Mouse (Mus musculus) intestine, embryonic 16.5 days (tissue): ENCODE measurements around the gene Nek7. TPM values are rescaled to one million over a fixed set of nuclear protein-coding genes. Genes with fewer than 3 reads are reported as not detected.

Experiments used
- ATAC-seq: fragments of 200-750 bp; cut with Nextera tagmentation; 2 replicates; pipeline ENCODE4 v1.8.0; 2017; ENCODE audit warnings: moderate TSS enrichment, moderate library complexity
- H3K27ac ChIP-seq: fragments of 300-500 bp; sonication (generic); 2 replicates; pipeline ENCODE4 v1.5.1; 2014; ENCODE audit warnings: mild to moderate bottlenecking, low read length
- H3K27me3 ChIP-seq: fragments of 300-500 bp; sonication (generic); replicated peaks from 2 replicates; pipeline ENCODE4 v1.6.1; 2014; ENCODE audit warnings: low read length, control low read depth, mixed read lengths; ENCODE audit not compliant: control insufficient read depth, insufficient read depth
- H3K36me3 ChIP-seq: fragments of 300-500 bp; sonication (generic); 2 replicates; pipeline ENCODE4 v1.6.1; 2014; ENCODE audit warnings: low read length, control low read depth; ENCODE audit not compliant: control insufficient read depth, insufficient read depth
- H3K4me1 ChIP-seq: fragments of 300-500 bp; sonication (generic); 2 replicates; pipeline ENCODE4 v1.6.1; 2014; ENCODE audit warnings: low read length, control low read depth, mixed read lengths; ENCODE audit not compliant: control insufficient read depth, insufficient read depth
- H3K4me2 ChIP-seq: fragments of 300-500 bp; sonication (generic); 2 replicates; pipeline ENCODE4 v1.6.1; 2014; ENCODE audit warnings: low read depth, low read length, control low read depth
- H3K4me3 ChIP-seq: fragments of 300-500 bp; sonication (generic); 2 replicates; pipeline ENCODE4 v1.5.1; 2014; ENCODE audit warnings: mild to moderate bottlenecking, low read length
- H3K9ac ChIP-seq: fragments of 300-500 bp; sonication (generic); 2 replicates; pipeline ENCODE4 v1.6.1; 2014; ENCODE audit warnings: low read depth, low read length
- H3K9me3 ChIP-seq: fragments of 300-500 bp; sonication (generic); 2 replicates; pipeline ENCODE4 v1.6.1; 2016; ENCODE audit warnings: low read length, control low read depth; ENCODE audit not compliant: control insufficient read depth
- WGBS: fragments of 180-500 bp; shearing (Covaris S2); extraction: QIAGEN DNeasy Blood & Tissue Kit; methylation state at CpG from one replicate; pipeline ENCODE4 v1.1.7; 2014; 5-methylcytosine and 5-hydroxymethylcytosine counted together
- polyA plus RNA-seq: library from polyadenylated mRNA; unstranded; fragments of >200 nt; fragmentation: Nextera tagmentation; extraction: Ambion mirVana; gene quantifications from 2 replicates; pipeline ENCODE4 v1.2.1, GENCODE M21; 2015

Gene Nek7
- polyA plus RNA-seq, 1 experiment from 2014 or later: 19.2 TPM

DNA sequence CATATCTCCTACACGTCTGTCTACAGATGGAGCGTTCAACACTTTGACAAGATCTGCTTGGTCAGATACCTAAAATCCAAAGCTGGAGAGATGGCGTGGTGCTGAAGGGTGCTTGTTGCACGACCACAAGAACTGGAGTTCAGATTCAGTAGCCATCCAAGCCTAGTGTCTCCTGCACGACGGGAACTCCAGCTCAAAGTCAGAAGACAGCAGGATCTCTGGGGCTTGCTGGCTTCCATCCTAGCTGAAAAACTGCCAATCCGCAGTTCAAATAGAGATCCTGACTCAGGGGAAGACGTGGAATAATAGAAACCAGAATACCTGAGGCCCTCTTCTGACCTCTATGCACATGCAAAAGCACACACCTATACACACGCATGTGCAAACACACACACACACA, 52.0 kb downstream of the Nek7 start:
- Histone ChIP-seq H3K36me3 (no peaks in the 10 kb centered on the region), H3K9me3 (no peaks in the 10 kb centered on the region), H3K27ac (no peak overlapping the region), H3K9ac (no peak overlapping the region), H3K4me1 (no peaks in the 10 kb centered on the region), H3K27me3 (peaks cover 18% of the 10 kb centered on the region), H3K4me3 (no peak overlapping the region), H3K4me2 (no peak overlapping the region)
- 90% methylated on average over 9 of the region's 9 CpGs for WGBS
- no peak for ATAC-seq

DNA sequence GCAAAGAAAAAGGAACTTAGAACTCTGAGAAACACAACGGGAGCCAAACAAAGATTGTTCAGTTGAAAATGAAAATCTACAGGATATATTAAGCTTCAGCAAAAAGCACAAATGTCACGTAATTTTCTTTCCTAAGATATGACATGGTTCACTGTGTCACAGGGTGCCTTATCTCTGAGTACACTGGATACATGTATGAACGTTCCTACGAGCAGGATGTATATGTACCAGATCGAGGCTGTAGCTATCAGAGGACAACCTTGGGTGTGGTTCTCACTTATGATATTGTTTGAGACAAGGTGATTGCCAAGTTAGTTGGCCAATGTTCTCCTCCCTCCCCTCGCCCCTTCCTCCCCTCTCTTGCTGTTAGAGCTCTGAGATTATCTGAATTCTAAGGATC, 55.3 kb downstream of the Nek7 start:
- ATAC-seq: no peak
- Histone ChIP-seq H3K9me3 (no peaks in the 10 kb centered on the region), H3K4me1 (no peaks in the 10 kb centered on the region), H3K4me3 (no peak overlapping the region), H3K36me3 (no peaks in the 10 kb centered on the region), H3K27me3 (peaks cover 12% of the 10 kb centered on the region), H3K4me2 (no peak overlapping the region), H3K27ac (no peak overlapping the region), H3K9ac (no peak overlapping the region)
- 83% methylated on average over 6 of the region's 6 CpGs for WGBS

DNA sequence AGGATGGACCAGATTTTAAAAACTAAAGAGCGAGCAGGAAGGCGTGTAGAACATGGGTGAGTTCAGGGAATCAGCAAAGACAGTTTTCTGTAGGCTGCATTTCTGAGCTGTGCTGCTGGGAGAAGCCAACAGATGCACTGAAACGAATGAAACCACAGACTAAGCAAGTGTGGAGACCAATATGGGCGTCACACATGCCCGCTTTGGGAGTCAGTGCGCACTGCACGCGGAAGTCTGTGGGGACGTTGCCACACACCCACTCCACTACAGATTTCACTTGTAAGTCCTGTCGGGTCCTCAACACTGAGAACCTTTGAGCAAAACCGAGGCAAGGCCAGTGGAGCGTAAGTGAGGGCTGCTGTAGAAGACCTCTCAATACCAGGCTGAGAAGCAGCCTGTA, 59.2 kb downstream of the Nek7 start:
- Histone ChIP-seq H3K9me3 (no peaks in the 10 kb centered on the region), H3K4me3 (no peak overlapping the region), H3K4me1 (no peaks in the 10 kb centered on the region), H3K9ac (no peak overlapping the region), H3K36me3 (no peaks in the 10 kb centered on the region), H3K27me3 (no peaks in the 10 kb centered on the region), H3K27ac (no peak overlapping the region), H3K4me2 (no peak overlapping the region)
- ATAC-seq: no peak
- WGBS: 94% methylated on average over 12 of the region's 12 CpGs

DNA sequence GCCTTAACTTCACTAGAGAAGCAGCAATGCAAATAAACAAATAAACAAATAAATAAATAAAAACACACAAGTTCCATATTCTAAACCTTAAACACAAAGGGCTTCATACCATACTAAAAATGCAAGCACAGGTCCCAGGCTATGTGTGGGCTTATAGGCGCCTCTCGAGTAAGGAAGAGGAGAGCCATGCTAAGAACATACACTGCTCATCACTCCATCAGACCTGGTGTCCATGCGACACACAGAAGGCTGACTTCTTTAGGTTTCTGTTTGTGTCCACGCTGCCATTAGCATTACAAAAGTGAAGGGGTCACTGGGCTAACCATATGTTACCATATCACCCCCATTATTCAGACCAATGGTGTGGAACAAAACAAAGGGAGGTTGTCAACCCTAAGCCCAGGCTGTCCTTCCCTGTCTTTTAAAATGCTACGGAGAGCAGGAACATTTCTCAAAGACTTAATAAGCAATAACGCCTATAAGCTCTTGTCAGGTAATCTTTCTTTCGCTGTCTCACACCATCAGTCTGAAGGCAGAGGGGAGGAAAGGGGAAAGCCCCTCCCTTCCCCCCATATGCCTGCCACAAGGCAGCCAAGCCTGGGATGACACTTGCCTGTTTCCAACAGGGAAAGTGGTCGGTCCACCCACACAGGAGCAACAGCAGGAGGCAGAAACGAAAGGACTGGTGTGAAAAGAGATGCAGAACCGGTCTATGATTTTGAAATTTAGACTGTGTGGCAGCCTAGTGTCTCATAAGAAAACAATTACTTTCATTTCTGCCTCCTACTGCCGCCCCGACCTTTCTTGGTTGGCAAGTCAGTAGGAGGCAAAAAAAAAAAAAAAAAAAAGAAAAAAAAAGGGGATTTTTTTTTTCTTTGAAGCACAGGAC, 60.5 kb downstream of the Nek7 start:
- 69% methylated on average over 12 of the region's 12 CpGs for WGBS
- H3K4me2 ChIP-seq: no peak overlapping the region
- no peaks in the 10 kb centered on the region for H3K4me1 ChIP-seq
- H3K9me3 ChIP-seq: no peaks in the 10 kb centered on the region
- H3K4me3 ChIP-seq: no peak overlapping the region
- no peak overlapping the region for H3K9ac ChIP-seq
- H3K27me3 ChIP-seq: no peaks in the 10 kb centered on the region
- no peak for ATAC-seq
- H3K36me3 ChIP-seq: no peaks in the 10 kb centered on the region
- no peak overlapping the region for H3K27ac ChIP-seq

DNA sequence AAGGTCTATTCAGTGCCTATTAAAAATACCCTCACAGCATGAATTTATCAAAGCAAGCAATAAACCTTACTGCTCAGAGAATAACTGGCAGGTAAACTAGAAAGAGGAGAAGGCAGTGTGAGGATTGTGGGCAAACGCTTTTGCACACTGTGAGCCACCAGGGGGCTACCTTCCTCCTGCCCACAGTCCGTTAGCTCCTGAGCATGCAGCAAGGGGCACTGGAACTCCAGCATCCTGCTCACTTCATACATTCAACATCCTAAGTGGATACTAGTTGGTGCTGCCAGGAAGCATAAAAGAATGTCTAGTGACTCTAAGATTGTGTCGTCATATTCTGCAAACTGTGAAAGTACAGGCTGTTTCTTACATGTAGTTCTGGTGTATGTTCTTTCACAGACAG, 61.6 kb downstream of the Nek7 start:
- Histone ChIP-seq H3K4me2 (no peak overlapping the region), H3K4me1 (no peaks in the 10 kb centered on the region), H3K27ac (no peak overlapping the region), H3K9me3 (no peaks in the 10 kb centered on the region), H3K9ac (no peak overlapping the region), H3K4me3 (no peak overlapping the region), H3K27me3 (no peaks in the 10 kb centered on the region), H3K36me3 (no peaks in the 10 kb centered on the region)
- ATAC-seq: no peak
- WGBS: 78% methylated on average over 3 of the region's 3 CpGs

DNA sequence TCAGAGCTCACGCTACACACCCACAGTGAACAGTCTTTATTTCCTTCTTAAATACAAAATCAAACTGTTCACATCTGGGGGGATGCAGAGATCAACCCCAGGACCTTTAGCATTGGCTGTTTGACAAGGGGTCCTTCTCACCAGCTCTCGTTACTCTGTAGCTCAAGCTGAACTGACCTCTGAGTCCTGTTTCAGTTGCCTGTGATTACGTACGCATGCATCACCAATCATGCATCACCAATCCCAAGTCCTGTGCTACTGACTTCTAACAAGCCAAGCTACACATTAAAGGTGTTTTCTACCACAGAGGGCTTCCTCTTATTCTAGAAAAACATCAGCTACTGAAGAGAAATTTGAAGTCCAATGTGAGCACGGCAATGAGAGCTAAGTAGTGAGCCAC, 65.0 kb downstream of the Nek7 start:
- no peak for ATAC-seq
- no peak overlapping the region for H3K27ac ChIP-seq
- no peaks in the 10 kb centered on the region for H3K4me1 ChIP-seq
- H3K9ac ChIP-seq: no peak overlapping the region
- whole genome bisulfite sequencing: 94% methylated on average over 5 of the region's 5 CpGs
- no peaks in the 10 kb centered on the region for H3K9me3 ChIP-seq
- no peaks in the 10 kb centered on the region for H3K36me3 ChIP-seq
- H3K4me3 ChIP-seq: no peak overlapping the region
- H3K4me2 ChIP-seq: no peak overlapping the region
- H3K27me3 ChIP-seq: no peaks in the 10 kb centered on the region

DNA sequence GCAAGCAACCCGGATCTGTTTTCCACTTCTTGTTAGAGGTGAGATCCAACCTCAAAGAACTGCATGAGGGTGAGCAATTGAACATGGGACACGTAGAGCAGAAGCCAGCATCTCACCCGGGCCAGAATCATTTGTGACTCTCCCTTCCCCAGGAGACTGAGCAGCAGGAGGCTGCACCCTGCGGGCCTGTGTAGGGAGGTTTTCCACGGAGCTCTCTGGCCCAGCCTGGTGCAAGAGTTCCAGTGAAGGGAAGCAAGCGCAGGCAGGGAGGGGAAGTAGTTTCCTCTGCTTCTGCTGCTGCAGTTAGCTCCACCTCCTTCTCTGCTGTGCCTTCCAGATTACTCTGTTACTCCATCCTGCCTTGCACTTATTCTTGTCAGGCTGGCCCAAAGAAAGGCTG, 69.8 kb downstream of the Nek7 start:
- ATAC-seq: no peak
- H3K27me3 ChIP-seq: no peaks in the 10 kb centered on the region
- WGBS: 57% methylated on average over 6 of the region's 6 CpGs
- H3K27ac ChIP-seq: no peak overlapping the region
- no peaks in the 10 kb centered on the region for H3K36me3 ChIP-seq
- H3K9ac ChIP-seq: no peak overlapping the region
- no peaks in the 10 kb centered on the region for H3K9me3 ChIP-seq
- no peaks in the 10 kb centered on the region for H3K4me1 ChIP-seq
- no peak overlapping the region for H3K4me2 ChIP-seq
- H3K4me3 ChIP-seq: no peak overlapping the region

DNA sequence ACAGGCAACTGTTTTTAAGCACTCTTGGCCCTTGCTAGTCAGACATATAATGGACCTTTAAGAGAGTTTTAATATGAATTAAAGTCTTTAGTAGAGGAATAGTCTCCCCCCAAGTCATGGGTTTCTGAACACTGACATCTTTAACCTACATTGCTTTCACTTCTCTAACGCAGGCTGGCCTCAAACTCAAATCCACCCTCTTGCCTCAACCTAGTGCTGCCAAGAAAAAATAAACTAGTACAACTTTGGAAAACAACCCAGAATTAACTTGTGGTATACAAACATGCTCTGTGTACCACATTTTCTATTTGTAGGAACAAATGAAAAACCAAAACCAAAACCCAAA, 77.8 kb downstream of the Nek7 start:
- H3K36me3 ChIP-seq: no peaks in the 10 kb centered on the region
- no peak overlapping the region for H3K4me2 ChIP-seq
- H3K4me3 ChIP-seq: no peak overlapping the region
- no peak for ATAC-seq
- no peaks in the 10 kb centered on the region for H3K9me3 ChIP-seq
- H3K4me1 ChIP-seq: 0 out of 2 replicates have a peak, but pooled peaks cover 6% of the 10 kb centered on the region
- WGBS: 69% methylated on average over 1 of the region's 1 CpGs
- H3K27me3 ChIP-seq: no peaks in the 10 kb centered on the region
- H3K9ac ChIP-seq: no peak overlapping the region
- H3K27ac ChIP-seq: 0 out of 2 replicates have a peak overlapping the region, but pooled peaks have one; percentile 59

DNA sequence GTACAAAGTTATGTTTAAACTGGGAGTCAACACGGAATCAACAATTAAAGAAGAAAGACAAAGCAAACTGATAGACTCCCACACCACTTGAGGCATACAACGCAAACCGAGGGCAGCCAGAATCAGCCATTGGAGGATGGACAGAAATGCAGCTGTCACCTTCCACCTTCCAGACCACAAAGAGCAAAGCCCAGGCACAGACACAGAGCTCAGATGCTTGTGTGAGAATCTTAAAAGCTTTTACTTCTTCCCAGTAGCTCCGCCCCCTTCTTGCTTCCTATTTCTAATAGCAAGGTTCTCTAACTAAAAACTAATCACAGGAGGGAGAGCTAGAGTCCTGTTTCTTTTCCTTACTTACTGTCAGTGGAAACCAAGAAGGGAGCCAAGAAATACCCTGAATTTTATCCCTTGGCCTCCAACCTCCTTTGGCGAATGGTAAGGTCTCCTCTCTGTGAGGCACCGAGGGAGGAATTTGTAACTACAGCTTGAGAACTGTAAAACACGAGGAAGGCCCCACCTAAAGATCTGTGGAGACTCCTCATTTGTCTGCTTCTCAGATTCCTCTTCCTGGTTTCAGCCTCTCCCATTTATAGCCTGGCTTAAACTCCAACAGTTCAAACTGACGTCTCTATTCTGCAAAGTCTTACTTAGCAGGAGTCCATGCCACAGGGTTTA, 78.3 kb downstream of the Nek7 start:
- no peak overlapping the region for H3K4me3 ChIP-seq
- 52% methylated on average over 8 of the region's 8 CpGs for WGBS
- H3K4me2 ChIP-seq: no peak overlapping the region
- no peak overlapping the region for H3K9ac ChIP-seq
- H3K36me3 ChIP-seq: no peaks in the 10 kb centered on the region
- no peaks in the 10 kb centered on the region for H3K9me3 ChIP-seq
- 0 out of 2 replicates have a peak, but pooled peaks cover 6% of the 10 kb centered on the region for H3K4me1 ChIP-seq
- H3K27ac ChIP-seq: 0 out of 2 replicates have a peak overlapping the region, but pooled peaks have one; percentile 59
- ATAC-seq: peak; percentile 71
- no peaks in the 10 kb centered on the region for H3K27me3 ChIP-seq
